Mouse (Mus musculus): ENCODE results near the gene Gm20696. TPM values are rescaled to one million over a fixed set of nuclear protein-coding genes. Genes with fewer than 3 reads are reported as not detected.

Gene Gm20696
- polyA plus RNA-seq, 1 experiment from 2014 or later, result 0.99 TPM

GRCm38 (mm10) chr6:99654343-99654742, 12.3 kb downstream of the Gm20696 start:
- Histone ChIP-seq H3K4me3 (ENCODE audit: low read depth, low read length) (no peak overlapping the region), H3K4me1 (ENCODE audit: control insufficient read depth, insufficient read depth, low read length) (no peaks in the 10 kb centered on the region), H3K27ac (ENCODE audit: low read depth, low read length) (no peak overlapping the region), H3K9ac (ENCODE audit: low read length) (no peak overlapping the region), H3K36me3 (ENCODE audit: control insufficient read depth, insufficient read depth, low read length) (no peaks in the 10 kb centered on the region), H3K9me3 (replicated peaks; ENCODE audit: control insufficient read depth, low read length) (no peaks in the 10 kb centered on the region), H3K4me2 (ENCODE audit: low read length) (no peak overlapping the region), H3K27me3 (replicated peaks; ENCODE audit: control insufficient read depth, insufficient read depth, low read length) (no peaks in the 10 kb centered on the region)
- ATAC-seq, result no peak
- WGBS, result 54% methylated on average over 5 of the region's 5 CpGs
- no peak for DNase-seq (ENCODE audit: low spot score)

GRCm38 (mm10) chr6:99652341-99652740, 14.3 kb downstream of the Gm20696 start:
- peak; percentile 48; the same call in 1 of the 2 replicates for ATAC-seq
- 81% methylated on average over 2 of the region's 2 CpGs for WGBS
- H3K9me3 ChIP-seq (replicated peaks; ENCODE audit: control insufficient read depth, low read length), result no peaks in the 10 kb centered on the region

GRCm38 (mm10) chr6:99649307-99649706, 17.3 kb downstream of the Gm20696 start:
- Histone ChIP-seq H3K27me3 (replicated peaks; ENCODE audit: control insufficient read depth, insufficient read depth, low read length) (no peaks in the 10 kb centered on the region), H3K36me3 (ENCODE audit: control insufficient read depth, insufficient read depth, low read length) (0 out of 2 replicates have a peak, but pooled peaks cover 6% of the 10 kb centered on the region), H3K9me3 (replicated peaks; ENCODE audit: control insufficient read depth, low read length) (no peaks in the 10 kb centered on the region), H3K4me1 (ENCODE audit: control insufficient read depth, insufficient read depth, low read length) (no peaks in the 10 kb centered on the region; the same call in 1 of the 2 replicates), H3K4me3 (ENCODE audit: low read depth, low read length) (no peak overlapping the region), H3K27ac (ENCODE audit: low read depth, low read length) (no peak overlapping the region), H3K4me2 (ENCODE audit: low read length) (no peak overlapping the region), H3K9ac (ENCODE audit: low read length) (no peak overlapping the region)
- ATAC-seq (no peak), DNase-seq (ENCODE audit: low spot score) (no peak)
- 78% methylated on average over 2 of the region's 2 CpGs for WGBS

More at GRCm38 (mm10) chr6:99652341-99652740, 14.3 kb downstream of the Gm20696 start:
- DNase-seq (ENCODE audit: low spot score), result peak; percentile 72
- H3K4me3 ChIP-seq (ENCODE audit: low read depth, low read length), result no peak overlapping the region
- no peaks in the 10 kb centered on the region for H3K27me3 ChIP-seq (replicated peaks; ENCODE audit: control insufficient read depth, insufficient read depth, low read length)
- H3K4me2 ChIP-seq (ENCODE audit: low read length), result no peak overlapping the region
- no peaks in the 10 kb centered on the region for H3K36me3 ChIP-seq (ENCODE audit: control insufficient read depth, insufficient read depth, low read length)
- H3K4me1 ChIP-seq (ENCODE audit: control insufficient read depth, insufficient read depth, low read length), result no peaks in the 10 kb centered on the region
- H3K9ac ChIP-seq (ENCODE audit: low read length), result no peak overlapping the region
- no peak overlapping the region for H3K27ac ChIP-seq (ENCODE audit: low read depth, low read length)

GRCm38 (mm10) chr6:99646344-99646743, 20.3 kb downstream of the Gm20696 start:
- Histone ChIP-seq H3K9me3 (replicated peaks; ENCODE audit: control insufficient read depth, low read length) (no peaks in the 10 kb centered on the region), H3K4me3 (ENCODE audit: low read depth, low read length) (no peak overlapping the region), H3K4me2 (ENCODE audit: low read length) (no peak overlapping the region), H3K36me3 (ENCODE audit: control insufficient read depth, insufficient read depth, low read length) (0 out of 2 replicates have a peak, but pooled peaks cover 6% of the 10 kb centered on the region), H3K27ac (ENCODE audit: low read depth, low read length) (no peak overlapping the region), H3K27me3 (replicated peaks; ENCODE audit: control insufficient read depth, insufficient read depth, low read length) (no peaks in the 10 kb centered on the region), H3K9ac (ENCODE audit: low read length) (no peak overlapping the region), H3K4me1 (ENCODE audit: control insufficient read depth, insufficient read depth, low read length) (peaks cover 7% of the 10 kb centered on the region; the same call in 1 of the 2 replicates)
- no peak for DNase-seq (ENCODE audit: low spot score)
- ATAC-seq, result no peak
- 76% methylated on average over 10 of the region's 10 CpGs for WGBS

GRCm38 (mm10) chr6:99644876-99645275, 21.7 kb downstream of the Gm20696 start:
- Histone ChIP-seq H3K9me3 (replicated peaks; ENCODE audit: control insufficient read depth, low read length) (no peaks in the 10 kb centered on the region), H3K4me2 (ENCODE audit: low read length) (no peak overlapping the region), H3K36me3 (ENCODE audit: control insufficient read depth, insufficient read depth, low read length) (0 out of 2 replicates have a peak, but pooled peaks cover 10% of the 10 kb centered on the region), H3K27ac (ENCODE audit: low read depth, low read length) (no peak overlapping the region), H3K4me1 (ENCODE audit: control insufficient read depth, insufficient read depth, low read length) (peaks cover 7% of the 10 kb centered on the region; the same call in 1 of the 2 replicates), H3K27me3 (replicated peaks; ENCODE audit: control insufficient read depth, insufficient read depth, low read length) (no peaks in the 10 kb centered on the region), H3K4me3 (ENCODE audit: low read depth, low read length) (no peak overlapping the region), H3K9ac (ENCODE audit: low read length) (no peak overlapping the region)
- ATAC-seq (no peak), DNase-seq (ENCODE audit: low spot score) (no peak)
- WGBS, result 90% methylated on average over 5 of the region's 5 CpGs

GRCm38 (mm10) chr6:99644386-99644785, 22.2 kb downstream of the Gm20696 start:
- no peak overlapping the region for H3K4me2 ChIP-seq (ENCODE audit: low read length)
- H3K4me3 ChIP-seq (ENCODE audit: low read depth, low read length), result no peak overlapping the region
- ATAC-seq, result no peak
- H3K27me3 ChIP-seq (replicated peaks; ENCODE audit: control insufficient read depth, insufficient read depth, low read length), result no peaks in the 10 kb centered on the region
- H3K9ac ChIP-seq (ENCODE audit: low read length), result no peak overlapping the region
- H3K27ac ChIP-seq (ENCODE audit: low read depth, low read length), result no peak overlapping the region
- whole genome bisulfite sequencing, result 70% methylated on average over 5 of the region's 5 CpGs
- peaks cover 15% of the 10 kb centered on the region; the same call in 1 of the 2 replicates for H3K36me3 ChIP-seq (ENCODE audit: control insufficient read depth, insufficient read depth, low read length)
- no peak for DNase-seq (ENCODE audit: low spot score)
- no peaks in the 10 kb centered on the region for H3K9me3 ChIP-seq (replicated peaks; ENCODE audit: control insufficient read depth, low read length)
- peaks cover 7% of the 10 kb centered on the region; the same call in 1 of the 2 replicates for H3K4me1 ChIP-seq (ENCODE audit: control insufficient read depth, insufficient read depth, low read length)

- Histone ChIP-seq H3K4me1 (ENCODE audit: control insufficient read depth, insufficient read depth, low read length) (peaks cover 7% of the 10 kb centered on the region; the same call in 1 of the 2 replicates), H3K27me3 (replicated peaks; ENCODE audit: control insufficient read depth, insufficient read depth, low read length) (no peaks in the 10 kb centered on the region), H3K27ac (ENCODE audit: low read depth, low read length) (no peak overlapping the region), H3K4me2 (ENCODE audit: low read length) (no peak overlapping the region), H3K9me3 (replicated peaks; ENCODE audit: control insufficient read depth, low read length) (no peaks in the 10 kb centered on the region), H3K36me3 (ENCODE audit: control insufficient read depth, insufficient read depth, low read length) (peaks cover 18% of the 10 kb centered on the region), H3K9ac (ENCODE audit: low read length) (no peak overlapping the region), H3K4me3 (ENCODE audit: low read depth, low read length) (no peak overlapping the region)
- DNase-seq (ENCODE audit: low spot score), result peak; percentile 38
- no peak for ATAC-seq
- 61% methylated on average over 10 of the region's 10 CpGs for WGBS
Observed at GRCm38 (mm10) chr6:99643439-99644199, 23.0 kb downstream of the Gm20696 start.

GRCm38 (mm10) chr6:99637456-99637855, 29.1 kb downstream of the Gm20696 start:
- H3K9ac ChIP-seq (ENCODE audit: low read length), result no peak overlapping the region
- no peaks in the 10 kb centered on the region for H3K9me3 ChIP-seq (replicated peaks; ENCODE audit: control insufficient read depth, low read length)
- H3K4me1 ChIP-seq (ENCODE audit: control insufficient read depth, insufficient read depth, low read length), result no peaks in the 10 kb centered on the region; the same call in 1 of the 2 replicates
- no peak overlapping the region for H3K27ac ChIP-seq (ENCODE audit: low read depth, low read length)
- no peak for DNase-seq (ENCODE audit: low spot score)
- peaks cover 13% of the 10 kb centered on the region for H3K36me3 ChIP-seq (ENCODE audit: control insufficient read depth, insufficient read depth, low read length)
- 66% methylated on average over 4 of the region's 4 CpGs for WGBS
- no peak overlapping the region for H3K4me3 ChIP-seq (ENCODE audit: low read depth, low read length)
- ATAC-seq, result no peak
- H3K4me2 ChIP-seq (ENCODE audit: low read length), result no peak overlapping the region
- no peaks in the 10 kb centered on the region for H3K27me3 ChIP-seq (replicated peaks; ENCODE audit: control insufficient read depth, insufficient read depth, low read length)

- Histone ChIP-seq H3K4me3 (ENCODE audit: low read depth, low read length) (no peak overlapping the region), H3K4me1 (ENCODE audit: control insufficient read depth, insufficient read depth, low read length) (no peaks in the 10 kb centered on the region; the same call in 1 of the 2 replicates), H3K27ac (ENCODE audit: low read depth, low read length) (no peak overlapping the region), H3K4me2 (ENCODE audit: low read length) (no peak overlapping the region), H3K9ac (ENCODE audit: low read length) (no peak overlapping the region), H3K27me3 (replicated peaks; ENCODE audit: control insufficient read depth, insufficient read depth, low read length) (no peaks in the 10 kb centered on the region), H3K36me3 (ENCODE audit: control insufficient read depth, insufficient read depth, low read length) (peaks cover 13% of the 10 kb centered on the region), H3K9me3 (replicated peaks; ENCODE audit: control insufficient read depth, low read length) (no peaks in the 10 kb centered on the region)
- ATAC-seq (no peak), DNase-seq (ENCODE audit: low spot score) (no peak)
- WGBS, result 39% methylated on average over 8 of the region's 8 CpGs
Observed at GRCm38 (mm10) chr6:99636801-99637200, 29.8 kb downstream of the Gm20696 start.
